Mouse (Mus musculus) CH12.LX (cell line): ENCODE measurements around the gene Rps2.

ENCODE experiments used
- ELF1 ChIP-seq: IDR thresholded peaks from 2 replicates; pipeline ENCODE4 v1.6.1; 2014; ENCODE audit warnings: low read depth, mild to moderate bottlenecking, inconsistent platforms, low read length, improper control_type of control experiment
- EP300 ChIP-seq: IDR thresholded peaks from 2 replicates; pipeline ENCODE4 v1.6.1; 2011; ENCODE audit warnings: low read length, improper control_type of control experiment
- GABPA ChIP-seq: IDR thresholded peaks from 2 replicates; pipeline ENCODE4 v1.6.1; 2012; ENCODE audit warnings: low read depth, low read length, improper control_type of control experiment, inconsistent platforms; ENCODE audit not compliant: insufficient replicate concordance
- POLR2A ChIP-seq: IDR thresholded peaks from 2 replicates; pipeline ENCODE4 v1.6.1; 2011; ENCODE audit warnings: low read depth, mild to moderate bottlenecking, improper control_type of control experiment, low read length
- TCF12 ChIP-seq: IDR thresholded peaks from 2 replicates; pipeline ENCODE4 v1.6.1; 2014; ENCODE audit warnings: low read depth, mild to moderate bottlenecking, inconsistent platforms, low read length, improper control_type of control experiment

GRCm38 (mm10) chr17:24733434-24734050, 15.6 kb downstream of the Rps2 start:
- TF ChIP-seq TCF12 (no peak), EP300 (no peak), GABPA (no peak), ELF1 (no peak), POLR2A (no peak)
